Mouse (Mus musculus) inflammation-experienced regulatory T-cells, adult 6 months (primary cell): Measurements from ENCODE around the gene Hira. TPM values are rescaled to one million over a fixed set of nuclear protein-coding genes. Genes with fewer than 3 reads are reported as not detected.

Experiments used
- polyA plus RNA-seq, 3 experiments: library from polyadenylated mRNA; unstranded; fragments of 100-300 nt; shearing (Covaris generic); gene quantifications; one replicate each; pipeline ENCODE4 v1.2.1; 2017

The Hira gene
- polyA plus RNA-seq, 3 experiments from 2014 or later: 7.9 to 10.8 (median 10.4) TPM

Other genes with a start within 250 kb of the Hira start
- under 1 TPM; 0.72 to 0.78 (median 0.77) TPM for gene Sept5, start 247.1 kb upstream of the Hira start, polyA plus RNA-seq
- not detected for gene Cldn5, start 100.2 kb upstream of the Hira start, polyA plus RNA-seq
- 100 to 1,000 TPM; 119 to 181 (median 138) TPM for gene Ufd1, start 65.3 kb upstream of the Hira start, polyA plus RNA-seq
- 10 to 100 TPM in 1 of 3 experiments, 1 to 10 TPM in 2; 4.4 to 32.2 (median 6.3) TPM for gene Cdc45, start 65.0 kb upstream of the Hira start, polyA plus RNA-seq
- 100 to 1,000 TPM in 1 of 3 experiments, 10 to 100 TPM in 2; 69.8 to 105 (median 79.3) TPM for gene 2510002D24Rik, start 40.5 kb upstream of the Hira start, polyA plus RNA-seq
- gene Gm28539, start 40.5 kb upstream of the Hira start, polyA plus RNA-seq: not detected
- gene Mrpl40, start 175 bp upstream of the Hira start, polyA plus RNA-seq: 100 to 1,000 TPM in 1 of 3 experiments, 10 to 100 TPM in 2; 83.3 to 106 (median 88.3) TPM